Mouse (Mus musculus): ENCODE results near the gene Slc25a24.

DNA sequence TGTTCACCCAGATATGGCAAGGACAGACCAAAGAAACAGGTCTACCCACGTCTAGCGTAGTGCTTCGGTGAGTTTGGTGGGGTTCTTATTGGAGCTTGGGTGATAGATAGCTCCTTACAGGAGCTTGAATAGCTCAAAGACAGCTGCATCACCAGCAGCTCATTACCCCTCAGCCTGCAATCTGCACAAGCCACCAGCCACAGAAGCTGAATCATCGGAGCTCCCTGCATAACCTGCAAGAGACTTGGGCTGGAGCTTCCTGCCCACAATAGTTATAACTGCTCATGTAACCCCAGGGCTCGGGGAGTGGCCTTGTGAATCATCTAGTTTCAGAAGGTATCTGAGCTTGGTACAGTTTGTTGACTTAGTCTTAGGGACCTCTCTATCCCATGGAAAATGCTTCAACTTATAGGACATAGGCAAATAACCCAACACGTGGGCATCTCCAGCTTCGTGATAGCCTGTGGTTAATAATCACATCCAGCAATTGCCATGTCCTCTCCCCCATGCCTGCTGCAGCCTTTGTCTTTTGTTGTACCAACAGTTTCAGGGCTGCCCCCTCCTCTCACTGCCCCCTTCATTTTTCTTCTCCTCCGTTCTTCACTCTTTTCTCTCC lies 42.4 kb downstream of the Slc25a24 start:
- TF ChIP-seq CTCF (IDR thresholded peaks at IDR 0.05; ENCODE audit: low read depth, low read length) (no peak), POLR2A (IDR thresholded peaks at IDR 0.05; ENCODE audit: borderline replicate concordance, low read depth, low read length) (no peak)
